Mouse (Mus musculus): Measurements from ENCODE around the gene Usp49.
"Not testable (repeated sequence)": the region's sequence is repeated elsewhere in the genome, so short reads cannot be mapped to it uniquely, and the experiment has no call there.

- not testable (repeated sequence) for TF ChIP-seq CTCF (IDR thresholded peaks at IDR 0.05; ENCODE audit: control insufficient read depth, insufficient read depth, insufficient replicate concordance, low read depth, low read length); POLR2A (IDR thresholded peaks at IDR 0.05; ENCODE audit: control insufficient read depth, low read depth, low read length)
Observed at GRCm38 (mm10) chr17:47598580-47599304, 31.7 kb upstream of the Usp49 start.

Measured in testis, adult 2 months (tissue).